Mouse (Mus musculus): ENCODE measurements around the gene Spon1. TPM values are rescaled to one million over a fixed set of nuclear protein-coding genes. Genes with fewer than 3 reads are reported as not detected.
A peak's percentile ranks its signal among the peaks of the same experiment; 100 is the strongest.

Spon1 gene
- polyA plus RNA-seq, 1 experiment from 2014 or later = 12.5 TPM

DNA sequence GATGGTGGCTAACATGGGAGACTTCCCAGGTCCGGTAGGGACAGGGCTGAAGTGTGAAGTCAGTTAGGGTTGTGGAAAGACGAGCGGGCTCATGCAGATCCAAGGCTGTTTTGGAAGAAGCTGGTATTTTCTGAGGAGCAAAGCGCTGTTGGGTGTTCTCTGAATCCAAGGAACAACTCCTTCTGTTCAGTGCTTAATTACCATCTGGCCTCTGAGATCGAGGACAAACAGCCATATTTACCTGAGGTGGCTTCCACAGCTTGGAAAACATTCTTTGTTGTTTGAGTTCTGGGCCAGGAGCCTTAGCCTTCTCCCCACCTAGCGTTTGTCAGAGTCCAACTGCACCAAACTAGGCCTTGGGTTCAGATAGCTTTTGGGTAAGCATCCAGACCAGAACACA lies 58.9 kb downstream of the Spon1 start:
- no peak overlapping the region for H3K9ac ChIP-seq
- peaks cover 29% of the 10 kb centered on the region for H3K4me1 ChIP-seq
- H3K4me3 ChIP-seq (replicated peaks) = no peak overlapping the region
- H3K27me3 ChIP-seq = peaks cover 30% of the 10 kb centered on the region
- no peak for ATAC-seq (ENCODE audit: low FRiP score)
- no peaks in the 10 kb centered on the region for H3K9me3 ChIP-seq
- 92% methylated on average over 6 of the region's 6 CpGs for WGBS
- H3K27ac ChIP-seq = no peak overlapping the region
- H3K4me2 ChIP-seq = no peak overlapping the region
- no peaks in the 10 kb centered on the region for H3K36me3 ChIP-seq (replicated peaks)

DNA sequence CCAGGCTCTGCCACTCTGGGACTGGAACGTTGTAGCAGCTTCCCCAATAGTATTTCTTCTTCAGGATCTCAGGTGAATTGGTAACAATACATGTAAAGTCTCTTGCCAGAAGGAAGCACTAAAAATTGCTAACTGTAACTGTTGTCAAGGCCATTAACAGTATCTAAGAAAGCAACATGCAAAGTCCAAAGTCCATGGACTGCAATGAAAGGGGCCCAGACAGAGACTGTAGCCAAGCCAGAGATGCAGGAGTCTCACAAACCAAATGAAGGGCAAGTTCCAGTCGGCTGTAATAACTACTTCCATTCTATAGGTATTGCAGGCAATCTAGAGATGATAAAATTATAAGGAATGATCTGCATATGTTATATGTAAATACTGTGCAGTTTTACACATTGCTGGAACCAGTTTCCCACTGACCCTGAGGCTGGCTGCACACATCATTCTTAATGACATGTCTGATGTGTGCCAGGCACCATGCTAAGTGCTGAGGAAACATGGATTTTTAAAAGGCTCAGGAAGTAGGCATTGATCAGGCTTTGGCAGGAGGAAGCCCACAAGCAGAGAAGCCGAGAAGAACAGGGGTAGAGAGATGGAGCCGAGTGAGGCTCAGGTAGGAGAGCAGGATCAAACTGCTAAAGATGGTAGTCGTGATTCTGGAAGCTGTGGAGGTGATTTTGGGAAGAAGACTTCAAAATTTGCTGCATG lies 59.9 kb downstream of the Spon1 start:
- H3K36me3 ChIP-seq (replicated peaks) = no peaks in the 10 kb centered on the region
- H3K9me3 ChIP-seq = no peaks in the 10 kb centered on the region
- 35% methylated on average over 5 of the region's 5 CpGs for WGBS
- no peak overlapping the region for H3K9ac ChIP-seq
- H3K27ac ChIP-seq = no peak overlapping the region
- H3K4me1 ChIP-seq = peaks cover 29% of the 10 kb centered on the region
- H3K4me2 ChIP-seq = no peak overlapping the region
- no peak for ATAC-seq (ENCODE audit: low FRiP score)
- peaks cover 27% of the 10 kb centered on the region for H3K27me3 ChIP-seq
- H3K4me3 ChIP-seq (replicated peaks) = no peak overlapping the region

DNA sequence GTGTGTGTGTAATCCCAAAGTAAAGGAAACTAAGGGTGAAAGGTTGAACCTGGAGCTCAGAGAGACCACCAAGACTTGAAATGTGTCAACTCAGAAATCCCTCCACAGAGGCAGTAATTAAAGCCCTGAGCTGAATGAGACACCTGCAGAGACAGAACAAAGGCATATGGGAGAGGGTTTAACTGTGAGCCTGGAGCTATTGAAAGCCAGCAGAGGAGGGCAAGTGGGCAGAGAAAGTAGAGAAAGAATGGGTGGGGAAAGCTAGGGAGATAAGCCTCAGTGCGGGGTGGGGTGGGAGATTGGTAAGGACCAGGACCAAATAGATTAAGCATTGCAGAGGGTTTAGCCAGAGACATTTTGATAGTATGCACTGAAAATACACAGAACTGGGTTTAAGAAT lies 60.7 kb downstream of the Spon1 start:
- peaks cover 23% of the 10 kb centered on the region for H3K27me3 ChIP-seq
- WGBS = 3% methylated on average over 1 of the region's 1 CpGs
- no peak overlapping the region for H3K27ac ChIP-seq

DNA sequence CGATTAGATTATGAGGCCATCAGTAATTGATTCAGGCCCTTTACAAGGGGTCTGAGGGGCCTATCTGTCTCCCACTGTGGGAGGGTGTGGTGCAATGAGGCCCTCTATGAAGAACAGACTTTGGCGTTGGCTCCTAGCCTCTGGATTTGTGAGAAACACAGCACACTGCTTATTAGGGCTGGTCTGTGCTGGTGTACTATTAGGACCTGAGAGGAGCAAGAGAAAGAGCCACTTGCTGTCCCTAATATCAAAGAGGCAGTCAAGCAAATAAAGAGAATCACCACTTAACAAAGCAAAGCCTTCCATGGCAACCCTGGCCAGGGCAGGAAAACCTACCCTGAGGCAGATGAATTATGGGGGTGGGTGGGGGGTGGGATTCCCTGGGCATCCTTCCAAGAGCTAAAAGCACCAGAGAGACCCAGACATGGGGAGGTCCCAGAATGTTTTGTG lies 62.3 kb downstream of the Spon1 start:
- Histone ChIP-seq H3K4me2 (no peak overlapping the region), H3K27me3 (peaks cover 19% of the 10 kb centered on the region), H3K9me3 (no peaks in the 10 kb centered on the region), H3K4me1 (peaks cover 29% of the 10 kb centered on the region), H3K36me3 (replicated peaks) (no peaks in the 10 kb centered on the region), H3K27ac (no peak overlapping the region), H3K4me3 (replicated peaks) (no peak overlapping the region), H3K9ac (no peak overlapping the region)
- WGBS = 9% methylated on average over 2 of the region's 2 CpGs
- ATAC-seq (ENCODE audit: low FRiP score) = peak; percentile 78; the same call in 1 of the 2 replicates

More for the DNA sequence above, 60.7 kb downstream of the Spon1 start:
- H3K9ac ChIP-seq = no peak overlapping the region
- H3K36me3 ChIP-seq (replicated peaks) = no peaks in the 10 kb centered on the region
- ATAC-seq (ENCODE audit: low FRiP score) = 0 out of 2 replicates have a peak, but pooled peaks have one; percentile 50
- H3K4me2 ChIP-seq = peak overlapping the region; percentile 6; the same call in 1 of the 2 replicates
- H3K4me1 ChIP-seq = peaks cover 29% of the 10 kb centered on the region
- H3K9me3 ChIP-seq = no peaks in the 10 kb centered on the region
- no peak overlapping the region for H3K4me3 ChIP-seq (replicated peaks)

DNA sequence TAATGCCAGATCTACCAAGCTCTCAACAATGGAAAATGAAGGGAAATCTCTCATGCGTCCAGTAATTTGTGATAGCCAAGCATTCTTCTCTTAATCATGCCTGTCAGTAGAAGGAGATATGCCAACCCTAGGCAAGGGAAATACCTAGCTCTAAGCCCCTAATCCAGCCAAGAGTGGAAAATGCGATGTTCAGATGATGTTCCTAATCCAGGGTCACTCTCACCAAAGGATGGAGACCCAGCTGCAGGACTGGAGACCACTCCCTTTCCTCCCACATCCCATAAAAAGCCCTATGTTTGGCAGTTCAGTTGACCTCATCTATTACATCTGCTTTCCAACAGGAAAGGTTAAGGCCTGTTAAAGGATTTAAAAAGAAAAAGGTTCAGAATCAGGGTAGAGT lies 62.8 kb downstream of the Spon1 start:
- Histone ChIP-seq H3K9me3 (no peaks in the 10 kb centered on the region), H3K4me2 (no peak overlapping the region), H3K27ac (no peak overlapping the region), H3K27me3 (peaks cover 15% of the 10 kb centered on the region), H3K9ac (no peak overlapping the region), H3K4me1 (peaks cover 29% of the 10 kb centered on the region), H3K4me3 (replicated peaks) (no peak overlapping the region), H3K36me3 (replicated peaks) (no peaks in the 10 kb centered on the region)
- no peak for ATAC-seq (ENCODE audit: low FRiP score)
- 51% methylated on average over 2 of the region's 2 CpGs for WGBS

DNA sequence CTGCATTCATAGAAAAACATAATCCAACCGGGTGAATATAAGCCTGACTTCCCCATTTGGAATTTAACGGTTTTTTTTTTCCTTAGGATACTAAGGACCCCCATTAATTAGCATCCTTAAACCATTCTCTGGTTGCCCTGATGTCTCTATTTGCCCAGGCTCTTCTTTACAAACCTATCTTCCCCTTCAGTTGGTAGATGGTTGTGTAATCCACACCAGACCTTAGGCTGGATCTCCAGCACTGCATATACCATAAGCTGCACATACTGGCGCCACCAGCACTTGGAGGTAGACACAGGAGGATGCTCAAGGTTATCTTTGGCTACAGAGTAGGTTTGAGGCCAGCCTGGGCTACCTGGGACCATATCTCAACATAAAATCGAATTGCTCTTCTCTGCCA lies 71.4 kb downstream of the Spon1 start:
- H3K27me3 ChIP-seq = no peaks in the 10 kb centered on the region
- no peak overlapping the region for H3K4me2 ChIP-seq
- H3K4me3 ChIP-seq (replicated peaks) = no peak overlapping the region
- no peaks in the 10 kb centered on the region for H3K9me3 ChIP-seq
- no peaks in the 10 kb centered on the region for H3K4me1 ChIP-seq
- H3K36me3 ChIP-seq (replicated peaks) = no peaks in the 10 kb centered on the region
- ATAC-seq (ENCODE audit: low FRiP score) = no peak
- no peak overlapping the region for H3K27ac ChIP-seq
- no peak overlapping the region for H3K9ac ChIP-seq
- WGBS = 90% methylated on average over 4 of the region's 4 CpGs

DNA sequence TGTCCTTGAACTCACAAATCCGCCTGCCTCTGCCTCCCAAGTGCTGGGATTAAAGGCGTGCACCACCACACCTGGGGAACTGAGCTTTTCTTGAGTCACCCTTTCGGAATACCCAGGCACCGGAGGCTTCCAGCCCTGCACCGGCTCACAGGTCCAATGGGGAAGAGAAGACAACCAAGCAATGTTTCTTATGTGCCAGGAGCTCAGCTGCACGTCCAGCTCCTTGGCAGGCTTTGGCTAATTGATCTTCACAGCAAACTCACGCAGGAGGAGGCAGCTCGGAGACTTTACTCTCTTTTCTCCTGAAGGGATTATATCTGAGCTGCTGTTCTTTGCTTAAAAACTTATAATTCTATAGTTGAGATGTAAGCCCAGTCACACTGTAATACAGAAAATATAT lies 73.6 kb downstream of the Spon1 start:
- no peak overlapping the region for H3K9ac ChIP-seq
- H3K27me3 ChIP-seq = no peaks in the 10 kb centered on the region
- H3K36me3 ChIP-seq (replicated peaks) = no peaks in the 10 kb centered on the region
- H3K4me1 ChIP-seq = no peaks in the 10 kb centered on the region
- no peak overlapping the region for H3K27ac ChIP-seq
- H3K9me3 ChIP-seq = no peaks in the 10 kb centered on the region
- no peak overlapping the region for H3K4me2 ChIP-seq
- H3K4me3 ChIP-seq (replicated peaks) = no peak overlapping the region
- ATAC-seq (ENCODE audit: low FRiP score) = no peak
- 83% methylated on average over 8 of the region's 8 CpGs for WGBS

DNA sequence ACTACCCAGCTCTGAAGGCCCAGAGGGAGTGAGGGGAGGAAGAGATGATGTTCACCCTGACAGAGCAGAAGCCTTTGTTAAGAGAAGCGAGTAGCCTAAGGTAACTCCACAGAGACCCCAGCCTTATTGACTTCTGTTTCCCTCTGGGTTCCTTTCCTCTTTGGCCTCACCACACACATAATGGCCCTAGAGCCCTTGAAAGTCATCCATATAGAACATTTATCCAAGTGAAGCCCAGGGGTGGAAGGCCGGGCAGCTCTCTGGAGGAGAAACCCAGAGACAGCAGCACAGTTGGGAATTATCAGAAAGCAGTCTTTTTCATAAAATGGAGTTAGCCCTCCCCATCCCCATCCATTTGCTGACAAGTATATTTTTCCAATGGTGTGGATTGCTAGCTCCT lies 75.7 kb downstream of the Spon1 start:
- Histone ChIP-seq H3K4me1 (0 out of 2 replicates have a peak, but pooled peaks cover 6% of the 10 kb centered on the region), H3K9me3 (no peaks in the 10 kb centered on the region), H3K27me3 (no peaks in the 10 kb centered on the region), H3K4me3 (replicated peaks) (no peak overlapping the region), H3K36me3 (replicated peaks) (no peaks in the 10 kb centered on the region), H3K9ac (no peak overlapping the region), H3K27ac (no peak overlapping the region), H3K4me2 (no peak overlapping the region)
- WGBS = 86% methylated on average over 2 of the region's 2 CpGs
- ATAC-seq (ENCODE audit: low FRiP score) = no peak

DNA sequence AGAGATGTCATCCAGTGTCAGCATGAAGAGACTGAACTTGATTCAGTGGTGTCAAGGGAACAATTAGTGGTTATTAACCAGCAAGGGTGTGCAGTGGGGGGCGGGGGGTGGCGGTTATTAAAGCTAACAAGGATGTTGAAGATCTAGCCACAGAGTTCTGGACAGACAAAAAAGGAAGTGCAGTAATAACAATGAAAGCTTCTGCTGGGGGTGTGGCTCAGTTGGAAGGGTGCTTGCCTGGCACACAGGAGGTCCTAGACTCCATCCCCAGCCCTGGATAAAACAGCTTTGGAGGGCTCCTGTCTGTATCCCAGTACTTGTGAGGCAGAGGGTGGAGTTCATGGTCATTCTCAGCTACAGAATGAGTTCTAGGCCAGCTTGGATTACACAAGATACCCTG lies 77.4 kb downstream of the Spon1 start:
- Histone ChIP-seq H3K4me2 (no peak overlapping the region), H3K9ac (no peak overlapping the region), H3K27me3 (no peaks in the 10 kb centered on the region), H3K4me1 (0 out of 2 replicates have a peak, but pooled peaks cover 6% of the 10 kb centered on the region), H3K36me3 (replicated peaks) (no peaks in the 10 kb centered on the region), H3K27ac (no peak overlapping the region), H3K9me3 (no peaks in the 10 kb centered on the region), H3K4me3 (replicated peaks) (no peak overlapping the region)
- ATAC-seq (ENCODE audit: low FRiP score) = no peak
- 79% methylated on average over 2 of the region's 2 CpGs for WGBS

DNA sequence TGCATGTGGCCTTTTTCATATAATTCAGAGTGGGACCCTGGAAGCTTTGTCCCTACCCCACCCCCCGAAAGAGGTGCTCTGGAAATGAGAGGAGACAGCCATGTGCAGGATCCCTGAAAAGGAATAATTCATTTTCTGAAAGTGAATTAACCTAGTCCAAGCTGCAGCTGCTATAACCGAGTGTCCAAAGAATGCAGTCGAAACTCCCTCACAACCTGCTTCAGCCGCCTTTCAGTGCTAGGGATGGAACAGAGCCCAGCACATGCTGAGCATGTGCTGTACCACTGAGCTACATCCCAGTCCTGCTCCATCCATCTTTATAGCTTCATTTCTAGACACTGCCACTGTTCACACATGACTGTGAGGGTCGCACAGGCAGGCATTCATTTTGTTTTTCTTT lies 79.4 kb downstream of the Spon1 start:
- no peak overlapping the region for H3K9ac ChIP-seq
- no peaks in the 10 kb centered on the region for H3K9me3 ChIP-seq
- no peak for ATAC-seq (ENCODE audit: low FRiP score)
- H3K4me1 ChIP-seq = 0 out of 2 replicates have a peak, but pooled peaks cover 6% of the 10 kb centered on the region
- no peaks in the 10 kb centered on the region for H3K27me3 ChIP-seq
- no peaks in the 10 kb centered on the region for H3K36me3 ChIP-seq (replicated peaks)
- H3K4me2 ChIP-seq = no peak overlapping the region
- WGBS = 69% methylated on average over 5 of the region's 5 CpGs
- no peak overlapping the region for H3K27ac ChIP-seq
- H3K4me3 ChIP-seq (replicated peaks) = no peak overlapping the region

DNA sequence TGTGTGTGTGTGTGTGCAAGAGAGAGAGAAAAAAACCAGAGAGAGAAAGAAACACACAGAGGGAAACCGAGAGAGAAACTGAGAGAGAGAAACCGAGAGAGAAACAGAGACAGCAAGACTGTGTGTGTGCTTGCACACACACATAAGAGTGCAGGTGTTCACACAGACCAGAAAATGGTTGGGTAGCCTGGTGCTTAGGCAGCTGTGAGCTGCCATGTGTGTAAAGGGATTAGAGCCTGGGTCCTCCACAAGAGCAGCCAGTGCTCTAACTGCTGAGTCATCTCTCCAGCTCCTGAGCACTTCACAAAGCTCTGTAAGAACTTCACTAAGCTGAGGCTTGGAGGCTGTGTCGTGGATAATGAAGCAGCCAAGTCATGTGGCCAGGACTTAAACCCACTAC lies 80.8 kb downstream of the Spon1 start:
- Histone ChIP-seq H3K27ac (no peak overlapping the region), H3K9ac (no peak overlapping the region), H3K4me2 (no peak overlapping the region), H3K36me3 (replicated peaks) (no peaks in the 10 kb centered on the region), H3K4me3 (replicated peaks) (no peak overlapping the region), H3K9me3 (no peaks in the 10 kb centered on the region), H3K27me3 (no peaks in the 10 kb centered on the region), H3K4me1 (0 out of 2 replicates have a peak, but pooled peaks cover 6% of the 10 kb centered on the region)
- ATAC-seq (ENCODE audit: low FRiP score) = no peak
- WGBS = 50% methylated on average over 3 of the region's 3 CpGs

DNA sequence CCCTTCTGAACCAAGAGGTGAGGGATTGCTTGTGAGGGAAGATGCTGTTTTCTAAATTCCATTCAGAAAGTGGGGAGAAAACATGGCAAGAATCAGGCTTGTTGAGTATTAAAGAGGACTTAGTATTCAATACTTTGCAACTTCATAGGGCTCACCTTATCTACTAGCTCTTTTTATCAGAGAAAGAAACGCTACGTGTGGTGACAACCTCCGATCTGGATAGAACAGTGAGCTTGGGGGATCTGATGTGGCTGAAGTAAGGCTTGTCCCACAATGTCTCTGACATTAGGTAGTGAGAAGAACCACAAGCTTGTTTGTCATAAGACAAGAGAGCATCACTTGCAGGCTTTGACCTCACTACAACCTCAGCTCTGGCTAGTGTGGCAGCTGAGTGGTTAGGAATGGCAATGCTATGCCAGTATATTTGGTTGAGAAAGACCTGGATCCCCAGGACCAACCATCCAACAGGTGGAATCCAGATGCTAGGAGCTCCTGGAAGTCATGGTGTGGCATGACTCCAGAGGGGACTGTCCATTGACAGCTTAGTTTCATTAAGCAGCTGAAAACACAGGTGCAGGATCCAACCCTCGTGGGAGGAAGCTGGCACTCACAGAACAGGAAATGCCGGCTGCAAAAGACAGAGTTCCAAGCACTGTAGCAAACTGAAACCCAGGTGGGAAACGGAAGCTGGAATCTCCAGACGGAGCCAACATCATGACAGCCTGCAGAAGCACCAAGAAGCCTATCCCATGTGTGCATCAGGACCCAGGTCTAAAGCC lies 81.4 kb downstream of the Spon1 start:
- no peak overlapping the region for H3K27ac ChIP-seq
- no peaks in the 10 kb centered on the region for H3K27me3 ChIP-seq
- H3K9me3 ChIP-seq = no peaks in the 10 kb centered on the region
- H3K4me3 ChIP-seq (replicated peaks) = no peak overlapping the region
- ATAC-seq (ENCODE audit: low FRiP score) = no peak
- H3K4me1 ChIP-seq = 0 out of 2 replicates have a peak, but pooled peaks cover 6% of the 10 kb centered on the region
- H3K4me2 ChIP-seq = no peak overlapping the region
- no peaks in the 10 kb centered on the region for H3K36me3 ChIP-seq (replicated peaks)
- WGBS = 90% methylated on average over 7 of the region's 7 CpGs
- H3K9ac ChIP-seq = no peak overlapping the region

Data from forebrain, embryonic 12.5 days (tissue).